Mouse (Mus musculus) lung, adult 2 months (tissue): ENCODE measurements at regions not wholly inside any gene's neighbourhood (a gene's known extent, or its start where the extent isn't known, plus 50 kb on each side); places are given as distances from the start of the nearest gene placed in this dataset.

Source experiments
- DNase-seq: peaks from one replicate; pipeline ENCODE4 v3.0.0; 2022
- H3K4me1 ChIP-seq: fragments of 200-500 bp; 2 replicates; pipeline ENCODE4 v1.6.1; 2011; ENCODE audit warnings: low read length; ENCODE audit not compliant: control insufficient read depth, insufficient read depth
- H3K4me3 ChIP-seq: fragments of 200-500 bp; replicated peaks from 2 replicates; pipeline ENCODE3; 2011; ENCODE audit warnings: low read depth, mild to moderate bottlenecking, control low read depth, low read length; ENCODE audit errors: extremely low read depth
- CTCF ChIP-seq: fragments of 200-500 bp; IDR thresholded peaks from 2 replicates; pipeline ENCODE4 v1.5.1; 2011; ENCODE audit warnings: mild to moderate bottlenecking, low read length, control low read depth; ENCODE audit not compliant: insufficient read depth
- POLR2A ChIP-seq: fragments of 200-500 bp; IDR thresholded peaks from 2 replicates; pipeline ENCODE4 v1.6.1; 2011; ENCODE audit warnings: low read depth, mild to moderate bottlenecking, control low read depth, low read length, borderline replicate concordance; ENCODE audit errors: extremely low read depth
- WGBS: fragments of 180-500 bp; shearing (Covaris S2); methylation state at CpG from one replicate; pipeline ENCODE4 v1.1.7; 2018; 5-methylcytosine and 5-hydroxymethylcytosine counted together

GRCm38 (mm10) chr16:7892799-7893198 is 532.1 kb downstream of the Tmem114 start:
- 70% methylated on average over 5 of the region's 5 CpGs for WGBS
- Histone ChIP-seq H3K4me3 (no peak overlapping the region), H3K4me1 (no peaks in the 10 kb centered on the region)
- no peak for DNase-seq
- no peak for TF ChIP-seq POLR2A
- TF ChIP-seq CTCF, result no peak

- WGBS, result 84% methylated on average over 2 of the region's 2 CpGs
- TF ChIP-seq POLR2A (no peak), CTCF (no peak)
- DNase-seq, result no peak
These were observed 561.5 kb downstream of the Tmem114 start for GRCm38 (mm10) chr16:7863406-7863805.

GRCm38 (mm10) chr16:7839139-7839538 is 585.8 kb downstream of the Tmem114 start:
- 46% methylated on average over 5 of the region's 5 CpGs for WGBS
- no peak for DNase-seq
- no peaks in the 10 kb centered on the region for H3K4me1 ChIP-seq
- no peak for TF ChIP-seq CTCF
- no peak for TF ChIP-seq POLR2A
- H3K4me3 ChIP-seq, result no peak overlapping the region

More at GRCm38 (mm10) chr16:7863406-7863805, 561.5 kb downstream of the Tmem114 start:
- H3K4me1 ChIP-seq, result no peaks in the 10 kb centered on the region
- no peak overlapping the region for H3K4me3 ChIP-seq

- 47% methylated on average over 6 of the region's 6 CpGs for WGBS
- TF ChIP-seq CTCF (no peak), POLR2A (no peak)
- no peak for DNase-seq
- Histone ChIP-seq H3K4me3 (no peak overlapping the region), H3K4me1 (no peaks in the 10 kb centered on the region)
These were observed 593.8 kb downstream of the Tmem114 start for GRCm38 (mm10) chr16:7831142-7831541.

- 76% methylated on average over 9 of the region's 9 CpGs for WGBS
- Histone ChIP-seq H3K4me3 (no peak overlapping the region), H3K4me1 (no peaks in the 10 kb centered on the region)
- DNase-seq, result no peak
- no peak for TF ChIP-seq CTCF
- TF ChIP-seq POLR2A, result no peak
These were observed 594.8 kb downstream of the Tmem114 start for GRCm38 (mm10) chr16:7829939-7830650.

GRCm38 (mm10) chr16:7801161-7801560 is 623.8 kb downstream of the Tmem114 start:
- DNase-seq, result no peak
- TF ChIP-seq POLR2A (no peak), CTCF (no peak)
- WGBS, result 69% methylated on average over 2 of the region's 2 CpGs
- Histone ChIP-seq H3K4me3 (no peak overlapping the region), H3K4me1 (no peaks in the 10 kb centered on the region)

- TF ChIP-seq POLR2A, result no peak
- DNase-seq, result no peak
- 67% methylated on average over 8 of the region's 8 CpGs for WGBS
- Histone ChIP-seq H3K4me1 (no peaks in the 10 kb centered on the region), H3K4me3 (no peak overlapping the region)
These were observed 627.7 kb downstream of the Tmem114 start for GRCm38 (mm10) chr16:7797176-7797786.

GRCm38 (mm10) chr16:7795561-7795960 is 629.4 kb downstream of the Tmem114 start:
- DNase-seq, result no peak
- Histone ChIP-seq H3K4me1 (no peaks in the 10 kb centered on the region), H3K4me3 (no peak overlapping the region)
- WGBS, result 30% methylated on average over 3 of the region's 3 CpGs
- TF ChIP-seq POLR2A (no peak), CTCF (no peak)

- DNase-seq, result no peak
- no peak for TF ChIP-seq POLR2A
- no peak for TF ChIP-seq CTCF
- Histone ChIP-seq H3K4me1 (no peaks in the 10 kb centered on the region), H3K4me3 (no peak overlapping the region)
- 94% methylated on average over 3 of the region's 3 CpGs for WGBS
These were observed 632.4 kb downstream of the Tmem114 start for GRCm38 (mm10) chr16:7792521-7792920.

GRCm38 (mm10) chr16:7790260-7790659 is 634.7 kb downstream of the Tmem114 start:
- no peak overlapping the region for H3K4me3 ChIP-seq
- WGBS, result 77% methylated on average over 4 of the region's 4 CpGs
- DNase-seq, result no peak
- no peaks in the 10 kb centered on the region for H3K4me1 ChIP-seq
- TF ChIP-seq POLR2A (no peak), CTCF (no peak)
